Mouse (Mus musculus) skeletal muscle tissue, adult 2 months (tissue): ENCODE measurements around the gene Tbrg1.

Experiments used
- DNase-seq: peaks from one replicate; pipeline ENCODE4 v3.0.0-alpha.2; 2012; ENCODE audit warnings: low read depth, low spot score

Tbrg1 gene

DNA sequence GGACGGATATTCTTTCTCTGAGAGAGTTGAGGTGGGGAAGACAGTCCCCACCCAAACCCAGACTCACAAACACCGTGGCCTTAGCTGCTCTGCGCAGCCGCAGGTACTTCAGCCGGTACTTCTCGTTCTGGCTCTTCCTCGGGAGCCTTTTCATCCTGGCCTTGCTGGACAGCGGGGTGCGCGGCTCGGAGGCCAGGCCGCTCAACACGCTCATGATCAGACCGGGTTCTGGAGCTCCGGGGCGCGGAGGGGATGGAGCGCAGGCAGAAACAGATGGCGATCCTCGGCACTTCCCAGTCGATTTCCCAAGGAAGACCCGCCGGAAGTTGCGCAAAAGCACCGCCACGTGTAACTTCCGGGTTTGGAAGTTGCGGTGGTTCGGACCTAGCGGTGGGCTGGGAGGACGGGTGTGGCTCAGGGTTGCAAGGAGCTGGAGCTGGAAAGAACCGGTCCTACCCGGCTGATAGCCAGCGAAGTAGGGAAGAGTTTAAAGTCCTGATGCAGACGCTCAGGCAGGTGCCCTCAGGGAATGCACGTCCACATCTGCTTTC lies at the start of gene Tbrg1:
Gene Tbrg1, minus strand, starts transcription at position 382 of the 551 bp plus-strand sequence.
- DNase-seq, result peak; percentile 74

DNA sequence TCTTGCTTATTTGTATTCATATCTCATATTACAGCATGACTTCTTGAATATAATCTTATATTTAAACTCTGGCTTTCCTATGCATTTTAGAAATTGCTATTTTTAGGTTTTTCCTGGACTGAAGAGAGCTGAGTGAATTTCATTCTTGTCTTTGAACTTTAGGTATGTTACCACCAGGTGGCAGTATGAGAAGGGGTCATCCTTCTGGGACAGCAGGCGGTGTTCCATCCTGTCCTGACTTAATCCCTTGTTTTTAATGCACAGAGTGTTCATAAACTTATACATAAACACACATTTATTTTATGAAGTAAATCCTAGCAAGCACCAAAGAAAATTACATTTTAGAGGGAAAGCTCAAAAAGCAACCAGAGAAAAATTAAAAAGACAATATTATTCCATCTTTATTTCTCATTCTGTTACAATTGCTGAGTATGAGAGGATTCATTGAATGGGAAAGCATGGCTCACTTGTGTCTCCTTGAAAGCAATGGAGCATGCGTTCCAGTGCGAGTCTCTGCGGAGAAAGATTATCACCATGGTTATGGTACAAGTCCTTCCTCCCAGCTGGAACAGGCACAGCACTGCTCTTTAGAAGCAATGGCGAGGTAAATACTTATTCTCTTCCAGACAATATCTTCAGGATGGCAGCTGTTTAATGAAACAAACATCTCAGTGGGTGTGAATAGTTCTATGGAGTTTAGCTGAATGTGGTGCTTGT lies 33.0 kb upstream of the Tbrg1 start:
- DNase-seq, result no peak

DNA sequence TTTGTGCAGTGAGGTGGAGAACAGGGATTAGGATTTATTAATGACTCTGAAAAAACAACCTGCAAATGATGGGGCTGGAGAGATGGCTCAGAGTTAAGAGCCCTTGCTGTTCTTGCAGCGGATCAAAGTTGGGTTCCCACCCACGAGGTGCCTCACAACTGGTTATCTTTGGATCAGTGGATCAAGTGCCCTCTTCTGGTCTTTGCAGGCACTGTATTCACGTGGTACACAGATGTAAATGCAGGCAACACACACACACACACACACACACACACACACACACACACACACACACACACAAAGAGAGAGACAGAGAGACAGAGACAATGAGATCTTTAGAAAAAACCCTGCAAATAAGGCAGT lies 30.8 kb upstream of the Tbrg1 start:
- no peak for DNase-seq

DNA sequence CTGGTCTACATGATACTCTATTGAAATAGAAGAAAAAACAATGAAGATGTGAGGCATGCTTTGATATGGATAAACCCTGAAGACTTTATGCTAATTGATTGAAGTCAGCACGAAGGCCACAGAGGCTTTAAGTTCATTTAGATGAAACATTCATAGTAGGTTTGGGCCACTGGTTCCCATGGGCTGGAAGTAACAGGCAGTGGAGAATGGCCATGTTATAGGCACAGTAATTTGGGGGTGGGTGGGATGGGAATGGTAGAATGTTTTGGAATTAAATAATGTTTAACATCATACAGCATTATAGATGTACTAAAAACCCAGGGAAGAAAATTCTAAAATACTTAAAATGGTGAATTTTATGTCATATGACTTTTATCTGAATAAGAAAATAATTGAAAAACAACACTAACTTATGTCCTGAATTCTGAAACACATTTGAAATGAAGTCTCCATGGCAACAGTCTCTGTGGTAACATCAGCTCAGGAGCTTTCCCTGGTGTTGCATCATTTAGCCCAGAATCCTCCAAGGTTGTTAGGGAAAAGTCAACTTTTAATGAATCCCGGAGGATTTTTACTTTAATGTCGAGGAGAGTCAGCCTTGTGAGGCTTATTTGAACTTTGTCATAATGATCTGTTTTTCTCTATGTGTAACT lies 30.3 kb upstream of the Tbrg1 start:
- no peak for DNase-seq

DNA sequence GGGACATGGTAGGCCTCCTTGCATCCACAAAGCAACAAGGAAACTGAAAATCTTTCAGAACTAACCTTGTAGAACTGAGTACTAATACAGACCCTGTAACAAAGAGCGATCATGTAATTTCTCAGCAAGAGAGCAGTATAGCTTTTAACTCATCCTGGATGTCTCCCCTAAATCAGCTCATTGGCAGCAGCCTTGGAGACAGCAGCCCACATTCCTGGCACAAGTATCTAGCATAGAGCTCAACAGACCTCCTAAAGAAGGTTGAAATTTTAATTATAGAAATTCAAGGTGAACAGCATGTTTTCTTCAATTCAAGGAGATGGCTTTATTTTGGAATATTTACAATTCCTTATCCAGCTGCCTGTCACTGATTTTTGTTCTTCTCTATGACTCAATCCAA lies 24.0 kb upstream of the Tbrg1 start:
- no peak for DNase-seq

DNA sequence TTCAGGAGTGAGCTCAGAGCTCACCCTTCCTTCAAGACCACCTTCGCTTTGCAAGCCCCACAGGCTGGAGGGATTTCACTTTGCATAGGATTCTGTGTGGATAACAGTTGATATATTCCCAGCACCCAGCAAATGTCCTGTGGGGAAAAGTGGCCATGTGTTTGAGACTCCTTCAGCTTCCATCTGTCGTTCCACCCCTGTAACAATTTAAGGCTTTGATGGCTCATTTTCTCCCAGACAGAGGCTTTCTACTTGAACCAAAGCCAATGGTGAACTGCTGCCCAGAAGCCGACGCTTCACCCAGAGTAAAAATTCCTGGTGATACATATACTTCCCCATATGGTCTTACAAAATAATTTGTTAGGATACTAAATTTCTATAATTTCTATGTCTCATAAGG lies 18.2 kb upstream of the Tbrg1 start:
- DNase-seq, result no peak

DNA sequence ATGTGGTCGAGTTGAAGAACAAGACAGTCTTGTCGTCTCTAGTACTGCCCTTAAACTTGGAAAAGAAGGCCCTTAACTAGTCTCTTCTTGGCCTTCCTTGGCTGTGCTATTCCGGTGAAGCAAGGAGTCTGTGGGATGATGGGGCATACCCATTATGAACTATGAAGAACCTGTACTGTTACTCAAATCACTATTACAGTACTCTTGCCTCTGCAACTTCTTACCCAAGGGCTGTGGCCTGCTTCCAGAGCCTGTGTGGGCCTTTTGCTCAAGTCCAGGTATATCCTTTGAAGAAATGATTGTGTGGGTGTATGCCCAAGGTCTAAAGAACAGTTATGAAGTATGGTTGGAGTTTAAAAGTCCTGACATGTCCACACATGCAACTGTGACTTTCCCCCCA lies 13.1 kb upstream of the Tbrg1 start:
- no peak for DNase-seq

DNA sequence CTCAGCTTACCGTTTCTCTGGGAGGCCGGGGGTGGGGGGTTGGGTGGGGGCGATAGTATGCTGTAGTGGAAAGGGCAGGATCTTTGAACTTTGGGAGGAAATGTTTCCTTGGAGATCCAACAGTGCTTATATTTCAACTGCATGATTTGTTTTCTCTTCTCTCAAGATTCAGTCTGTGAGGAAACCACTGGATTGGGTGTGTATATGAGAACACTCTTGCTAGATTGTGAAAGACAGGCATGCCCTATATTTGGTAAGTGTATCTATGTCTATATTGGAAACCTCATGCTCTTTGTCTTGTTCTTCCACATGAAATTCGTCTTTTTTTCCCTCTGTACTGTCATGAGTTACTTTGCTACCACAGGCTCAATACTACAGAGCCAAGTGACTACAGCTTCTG lies 12.6 kb upstream of the Tbrg1 start:
- no peak for DNase-seq

DNA sequence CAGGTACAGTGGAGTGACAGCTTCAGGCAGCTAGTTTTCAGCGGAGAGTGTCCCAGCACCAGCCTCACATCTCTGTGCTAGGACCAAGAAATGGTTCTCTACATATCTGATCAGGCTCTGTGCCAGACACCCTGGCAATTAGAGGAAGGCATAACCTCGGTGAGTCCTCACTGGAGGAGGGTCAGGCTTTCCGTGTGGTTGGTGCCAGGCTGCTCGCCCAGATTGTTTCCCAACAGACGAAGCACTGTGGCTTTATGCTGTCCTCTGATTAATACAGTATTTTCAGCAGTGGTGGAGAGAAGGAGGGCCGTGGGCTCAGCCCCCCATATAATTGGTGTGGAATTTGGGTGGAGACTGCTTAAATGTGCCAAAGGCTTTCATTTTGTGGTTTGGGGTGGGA lies 12.0 kb upstream of the Tbrg1 start, which contains the start of gene Panx3:
Gene Panx3, minus strand, starts transcription at position 121 of the 400 bp plus-strand sequence.
- DNase-seq, result no peak

DNA sequence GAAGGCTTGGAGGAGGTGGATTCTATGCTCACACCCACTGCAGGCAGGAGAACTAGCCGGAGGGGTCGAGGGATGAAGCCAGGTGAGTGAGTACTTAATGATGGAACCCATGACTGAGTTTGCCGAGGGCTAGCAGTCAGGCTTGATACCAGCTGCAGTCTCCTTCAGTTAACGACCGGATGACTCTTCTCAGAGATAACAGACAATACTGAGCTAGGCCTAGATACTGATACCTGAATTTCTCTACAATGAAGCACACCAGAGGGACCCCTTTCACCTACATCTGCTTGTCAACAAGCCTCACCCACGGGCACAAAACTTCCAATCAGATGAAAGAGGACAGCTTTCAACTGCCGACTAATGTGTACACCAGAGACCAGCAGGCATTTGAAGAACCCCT lies 8.9 kb upstream of the Tbrg1 start:
- DNase-seq, result no peak

DNA sequence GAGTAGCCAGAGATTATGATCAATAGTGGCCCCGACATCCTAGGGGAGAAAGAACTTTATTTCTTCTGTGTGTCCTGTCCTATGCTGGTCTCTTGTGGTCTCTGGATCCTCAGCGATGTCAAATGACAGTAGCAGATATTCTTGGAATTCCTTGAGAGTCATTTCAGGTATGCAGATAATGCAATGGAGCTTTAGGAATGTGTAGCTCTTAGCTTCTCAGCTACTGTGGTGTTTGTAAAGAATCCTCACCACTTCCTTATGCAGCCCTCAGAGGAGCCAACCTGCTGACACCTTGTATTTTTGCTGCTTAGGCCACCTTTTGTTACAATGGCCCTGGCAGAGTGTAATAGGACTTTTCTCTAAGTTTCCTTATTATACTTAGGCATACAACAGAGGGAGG lies 7.5 kb upstream of the Tbrg1 start:
- DNase-seq, result no peak

DNA sequence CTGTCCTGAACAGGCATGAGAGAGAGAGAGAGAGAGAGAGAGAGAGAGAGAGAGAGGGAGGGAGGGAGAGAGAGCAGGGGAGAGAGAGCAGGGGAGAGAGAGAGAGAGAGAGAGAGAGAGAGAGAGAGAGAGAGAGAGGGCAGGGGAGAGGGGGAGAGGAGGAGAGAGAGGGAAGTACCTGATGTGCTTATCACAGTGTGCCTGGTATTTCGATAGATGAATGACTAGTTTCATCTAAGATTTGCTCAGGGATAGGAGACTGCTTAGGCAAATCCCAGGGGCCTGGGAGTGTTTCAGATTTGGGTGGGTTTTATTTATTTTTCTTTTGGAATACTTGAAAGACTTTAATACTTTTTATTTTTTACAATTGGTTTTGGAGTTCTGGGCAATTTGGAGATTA lies 6.1 kb upstream of the Tbrg1 start:
- no peak for DNase-seq

DNA sequence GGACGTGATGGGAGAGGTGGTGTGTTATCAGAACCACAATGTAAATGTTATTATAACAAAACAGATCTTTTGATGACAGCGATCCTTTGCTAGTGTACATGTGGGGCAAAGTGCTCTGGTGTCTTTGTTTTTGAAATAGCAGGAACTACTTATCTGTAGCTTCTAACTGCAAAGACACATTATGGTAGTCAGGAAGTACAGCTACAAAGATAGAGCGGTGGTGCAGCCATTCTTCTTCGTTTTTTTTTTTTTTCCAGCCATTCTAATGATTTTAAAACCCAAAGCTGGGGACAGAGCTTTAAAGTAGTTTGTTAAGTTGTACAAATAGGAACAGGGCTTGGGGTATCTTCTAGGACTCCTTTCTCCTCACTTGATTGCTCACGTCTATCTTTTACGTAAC lies 2.3 kb upstream of the Tbrg1 start:
- no peak for DNase-seq

DNA sequence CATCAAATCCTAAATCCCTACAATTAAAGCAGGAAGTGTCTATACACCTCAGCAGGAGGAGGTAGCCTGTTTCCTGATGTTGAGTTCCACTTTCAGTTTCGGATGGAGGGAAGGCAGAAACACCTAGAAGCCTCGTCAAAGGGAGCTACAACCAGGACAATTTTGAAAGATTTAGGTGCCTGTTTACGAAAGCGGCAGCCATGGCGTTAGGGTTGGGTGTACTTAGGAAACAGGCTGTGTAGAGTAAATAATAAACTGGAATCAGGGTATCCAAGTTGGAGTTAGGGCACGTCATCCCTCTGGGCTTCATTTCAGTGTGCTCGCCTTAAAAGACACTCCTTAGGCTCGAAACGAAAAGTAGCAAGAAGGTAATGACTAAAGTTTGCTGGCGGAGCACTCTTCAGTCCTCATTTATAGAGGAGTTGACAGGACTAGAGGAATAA lies 652 bp downstream of the Tbrg1 start:
- no peak for DNase-seq

DNA sequence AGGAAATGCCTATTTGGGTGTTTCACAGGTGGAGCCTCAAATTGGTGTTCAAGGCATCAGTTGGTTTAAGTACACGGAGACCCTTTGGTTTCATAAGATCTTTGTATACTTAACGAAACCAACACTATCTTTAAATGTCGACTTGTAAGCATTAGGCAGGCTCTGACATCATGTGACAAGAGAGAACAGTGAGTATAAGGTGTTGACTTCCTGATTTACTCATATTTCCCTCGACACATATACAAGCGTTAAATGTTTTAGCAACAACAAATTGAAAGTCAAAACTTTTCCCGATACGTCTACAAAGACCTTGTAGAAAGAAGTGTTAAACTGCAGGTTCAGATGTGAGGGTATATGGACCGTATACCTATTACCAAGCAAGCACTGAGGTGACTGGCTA lies 1.2 kb downstream of the Tbrg1 start:
- no peak for DNase-seq

DNA sequence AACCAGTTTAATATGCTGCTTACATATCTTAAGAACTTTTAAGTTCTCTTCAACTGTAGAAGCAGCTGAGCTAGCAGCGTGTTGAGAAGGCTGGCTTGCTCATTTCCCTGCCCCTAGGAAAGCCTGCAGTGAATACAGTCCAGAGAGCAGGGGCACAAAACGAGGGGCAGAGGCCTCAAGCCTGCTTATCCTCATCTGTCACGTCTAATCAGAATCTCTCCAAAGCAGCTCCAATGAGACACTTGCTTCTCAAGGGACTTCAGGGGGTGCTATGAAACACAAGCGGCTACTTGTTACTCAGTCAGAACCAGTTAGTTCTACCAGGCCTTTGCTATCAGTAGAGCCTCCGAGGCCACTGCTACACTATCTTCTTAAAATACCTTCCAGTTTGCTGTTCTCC lies 3.3 kb downstream of the Tbrg1 start:
- no peak for DNase-seq

DNA sequence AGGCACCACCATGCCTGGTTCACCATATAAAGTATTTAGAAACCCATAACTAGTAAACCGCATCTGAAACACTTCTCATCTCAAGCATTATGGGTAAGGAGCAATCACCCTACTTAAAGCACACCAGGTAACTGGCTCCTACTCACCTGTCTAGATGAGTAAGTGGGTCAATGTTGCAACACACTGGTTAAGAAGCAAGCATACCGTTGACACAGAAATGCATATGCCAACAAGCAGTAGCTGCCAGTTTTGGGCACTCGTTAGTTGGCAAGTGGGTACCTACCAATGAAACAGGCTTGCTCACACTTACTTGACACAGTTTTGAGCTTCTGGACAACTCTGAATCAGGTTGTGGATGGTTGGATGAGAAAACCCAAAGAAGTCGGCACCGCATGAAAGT lies 6.5 kb downstream of the Tbrg1 start:
- DNase-seq, result no peak

DNA sequence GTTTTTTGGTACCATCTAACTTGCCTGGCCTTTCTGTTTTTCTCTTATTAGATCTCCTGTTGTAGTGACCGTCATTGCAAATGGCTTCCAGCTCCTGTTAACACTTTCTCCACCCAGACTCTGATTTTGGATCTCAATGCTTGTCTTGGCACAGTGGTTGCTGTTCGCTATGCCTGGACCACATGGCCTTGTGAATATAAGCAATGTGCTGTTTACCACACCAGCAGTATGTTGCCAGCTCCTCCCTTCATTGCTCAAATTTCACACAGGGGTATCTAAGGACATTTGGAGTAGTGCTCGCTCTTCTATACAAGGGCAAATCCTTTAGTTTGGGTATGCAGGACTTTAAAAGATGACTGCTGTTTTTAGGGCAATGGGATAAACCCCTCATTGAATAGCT lies 10.9 kb downstream of the Tbrg1 start:
- no peak for DNase-seq

DNA sequence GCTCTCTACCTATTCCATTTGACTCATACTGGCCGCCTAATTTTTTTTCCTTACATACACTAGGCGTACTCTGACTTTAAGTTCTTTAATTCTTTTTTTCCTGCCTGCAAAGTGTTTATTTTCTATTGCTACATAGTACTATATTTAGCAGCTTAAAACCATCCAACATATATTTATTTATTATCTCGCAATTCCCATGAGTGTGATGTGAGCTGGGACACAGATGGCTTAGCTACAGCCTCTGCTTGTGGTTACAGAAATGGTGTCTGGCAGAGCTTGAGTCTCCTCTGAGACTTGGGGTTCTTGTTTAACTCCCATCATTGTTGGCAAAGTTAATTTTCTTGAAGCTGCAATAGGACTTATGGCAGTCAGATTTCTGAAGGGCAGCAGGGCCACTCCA lies 18.4 kb downstream of the Tbrg1 start:
- DNase-seq, result no peak

DNA sequence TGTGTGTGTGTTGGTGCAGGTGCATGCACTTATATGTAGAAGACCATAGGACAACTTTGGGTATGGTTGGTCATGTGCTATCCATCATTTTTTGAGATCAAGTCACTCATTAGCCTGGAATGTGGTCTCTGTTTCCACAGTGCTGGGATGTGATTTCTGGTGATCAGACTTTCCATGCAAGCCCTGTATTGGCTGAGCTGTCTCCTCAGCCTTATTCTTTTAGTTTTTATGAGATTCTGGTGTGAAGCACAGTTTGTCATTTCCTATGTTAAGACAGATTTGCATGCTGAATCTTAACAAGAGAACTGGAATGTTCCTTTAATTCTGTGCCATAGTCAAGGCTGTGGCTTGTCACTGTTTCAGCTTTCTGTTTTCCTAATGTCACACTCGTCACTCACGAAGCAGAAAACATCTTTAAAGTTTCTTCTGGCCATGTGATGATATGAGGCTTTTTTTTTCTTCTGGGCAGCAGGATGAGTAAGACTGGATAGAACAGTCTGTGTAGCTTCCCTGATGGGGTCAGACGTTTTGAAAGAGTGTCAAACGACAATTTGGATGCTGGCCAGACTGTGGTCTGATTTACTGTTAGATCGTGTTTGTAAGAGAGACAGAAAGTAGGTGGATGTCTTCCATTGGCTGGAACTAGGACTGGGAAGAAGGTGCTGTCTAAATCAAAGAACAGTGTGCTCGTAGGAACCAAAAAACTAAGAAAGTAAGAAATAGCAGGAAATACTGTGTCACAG lies 20.1 kb downstream of the Tbrg1 start:
- no peak for DNase-seq

DNA sequence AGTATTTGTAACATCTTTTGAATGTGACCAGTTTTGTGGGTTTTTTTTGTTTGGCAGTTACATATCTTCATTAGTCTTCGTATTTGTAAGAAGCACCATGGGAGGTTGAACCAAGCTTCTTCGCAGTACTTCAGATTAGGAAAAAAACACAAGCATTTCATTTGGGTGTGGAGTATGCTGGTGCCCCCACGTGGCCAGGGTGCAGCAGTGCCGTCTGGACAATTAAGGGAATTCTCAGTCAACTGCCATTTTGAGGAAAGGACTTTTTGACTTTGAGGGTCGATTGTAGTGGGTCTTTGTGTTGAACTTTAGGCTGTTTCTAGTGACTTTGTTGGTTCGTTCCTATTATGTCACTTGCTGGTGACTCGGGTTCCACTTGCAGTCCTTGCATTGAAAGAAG lies 20.8 kb downstream of the Tbrg1 start:
- DNase-seq, result no peak

DNA sequence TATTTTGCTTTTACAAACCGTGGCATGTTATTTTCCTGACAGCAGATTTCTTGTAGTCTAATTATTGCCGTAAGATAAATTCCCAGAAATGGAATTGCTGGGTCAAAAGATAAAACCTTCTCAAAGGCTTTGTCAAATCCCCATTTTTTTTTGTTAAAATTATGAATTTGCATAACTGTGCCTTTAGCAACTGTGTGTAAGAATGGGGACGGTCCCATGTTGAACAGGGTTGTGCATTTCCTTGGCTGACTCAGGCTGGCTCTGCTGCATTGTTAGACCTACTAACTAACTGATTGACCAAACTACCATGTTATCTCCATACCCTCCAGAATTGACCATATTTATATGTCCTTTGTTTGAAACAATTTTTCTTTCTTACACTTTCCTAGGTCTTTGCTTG lies 22.8 kb downstream of the Tbrg1 start:
- DNase-seq, result no peak

DNA sequence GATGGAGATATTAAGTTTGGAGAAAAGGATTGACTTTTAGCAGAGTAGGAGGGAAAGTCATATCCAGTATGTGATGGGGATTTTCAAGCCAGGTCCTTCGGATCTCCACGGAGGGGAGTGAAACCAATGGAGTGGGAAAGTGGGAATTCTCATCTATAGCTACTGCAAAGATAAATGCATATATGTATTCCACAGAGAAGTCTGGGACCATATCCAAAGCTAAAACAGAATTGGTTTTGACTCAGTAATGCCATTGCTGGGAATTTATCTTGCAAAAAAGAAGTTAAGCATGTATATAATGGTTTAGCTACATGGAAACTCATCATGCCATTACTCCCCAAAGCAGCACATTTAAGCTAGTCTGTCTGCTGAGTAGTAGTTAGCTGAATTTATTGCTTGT lies 24.8 kb downstream of the Tbrg1 start:
- DNase-seq, result no peak
